Mouse (Mus musculus) megakaryocyte progenitor cell, adult 5-6 weeks (primary cell): ENCODE results near the gene Zfp866. TPM values are rescaled to one million over a fixed set of nuclear protein-coding genes. Genes with fewer than 3 reads are reported as not detected.

Experiments used
- ATAC-seq: replicated peaks from 2 replicates; pipeline ENCODE4 v1.8.0; 2016; ENCODE audit warnings: mild to moderate bottlenecking, moderate TSS enrichment, inconsistent platforms; ENCODE audit not compliant: poor library complexity
- total RNA-seq, 2 experiments: library from RNA; stranded (forward) in 1 of 2; stranded (reverse) in 1 of 2; fragments of 157-497, 149-512 nt in 1 of 2; fragments of 200-1000 nt in 1 of 2; gene quantifications; 2 replicates each; pipeline versions ENCODE4 v1.2.3 to v1.2.4; 2015 to 2017

Zfp866 gene
- total RNA-seq (2015): 17.6 and 18.7 TPM in 2 replicates
- total RNA-seq (2017): 17.8 and 28.2 TPM in 2 replicates

GRCm38 (mm10) chr8:69790773-69791367 lies at the start of gene Zfp866, which contains the start of gene Atp13a1:
TSS of gene Zfp866 (minus strand) at chr8:69791178.
TSS of gene Atp13a1 (plus strand) at chr8:69791163.
- ATAC-seq: peak; percentile 88

- ATAC-seq: no peak
Measured at GRCm38 (mm10) chr8:69837057-69837682, 46.2 kb upstream of the Zfp866 start.

- ATAC-seq: peak; percentile 92
Measured at GRCm38 (mm10) chr8:69832298-69832853, 41.4 kb upstream of the Zfp866 start, which contains the start of gene Pbx4. TSS of gene Pbx4 (plus strand) at chr8:69832491.

DNA sequence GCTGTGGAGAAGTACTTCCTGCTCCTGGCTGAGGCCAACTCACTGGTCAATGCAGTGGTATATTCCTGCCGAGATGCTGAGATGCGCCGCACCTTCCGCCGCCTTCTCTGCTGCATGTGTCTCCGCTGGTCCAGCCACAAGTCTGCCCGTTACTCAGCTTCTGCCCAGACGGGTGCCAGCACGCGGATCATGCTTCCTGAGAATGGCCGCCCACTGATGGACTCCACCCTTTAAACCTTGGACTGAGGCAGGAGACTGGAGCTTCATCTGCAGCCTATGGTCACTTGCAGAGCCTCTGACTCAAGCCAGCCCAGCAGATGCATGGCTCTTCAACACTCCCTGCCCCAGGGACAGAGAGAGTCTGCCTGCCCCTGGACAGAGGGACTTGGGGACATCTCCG lies 35.4 kb upstream of the Zfp866 start:
- ATAC-seq: no peak

DNA sequence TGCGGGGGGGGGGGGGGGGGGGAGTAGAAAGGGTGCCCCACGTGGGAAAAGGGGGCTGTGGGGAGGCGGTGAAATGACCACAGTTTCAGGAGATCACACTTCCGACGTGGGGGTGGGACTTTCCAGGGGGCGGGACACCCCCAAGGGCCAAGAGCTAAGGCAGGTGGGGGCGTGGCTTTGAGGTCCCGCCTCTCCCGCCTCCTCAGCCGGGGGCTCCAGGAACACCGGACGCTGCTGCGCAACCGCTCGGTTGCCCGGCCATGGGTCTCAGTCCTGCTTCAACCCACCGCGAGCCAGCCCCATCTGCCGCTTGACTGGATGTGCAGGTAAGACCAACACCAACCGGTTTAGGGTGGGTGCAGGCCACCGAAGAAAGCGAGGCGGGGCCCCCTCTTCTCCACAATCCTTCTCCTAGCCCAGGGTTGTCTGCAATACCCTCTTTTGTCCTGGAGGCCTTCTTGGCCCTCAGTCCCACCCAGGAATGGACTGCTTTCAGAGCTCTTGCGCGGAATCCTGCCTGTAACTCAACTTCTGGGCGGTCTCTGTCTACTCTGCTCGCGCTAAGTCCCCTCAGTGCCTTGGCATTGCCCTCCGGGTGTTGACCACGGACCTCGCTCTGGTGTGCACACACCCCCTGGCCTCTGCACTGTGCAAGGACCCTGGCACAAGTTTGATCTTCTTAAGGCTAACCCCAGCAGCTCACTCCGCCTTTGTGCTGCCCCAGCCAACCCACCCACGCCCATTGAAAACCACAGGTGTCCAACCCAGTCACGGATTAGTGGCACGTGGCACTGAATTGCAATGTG lies 31.6 kb upstream of the Zfp866 start, which contains the start of gene Lpar2:
TSS of gene Lpar2 (plus strand) at position 44 of the 806 bp plus-strand sequence.
- peak; percentile 71 for ATAC-seq

- peak; percentile 32 for ATAC-seq
Measured at GRCm38 (mm10) chr8:69821971-69822385, 31.0 kb upstream of the Zfp866 start.

DNA sequence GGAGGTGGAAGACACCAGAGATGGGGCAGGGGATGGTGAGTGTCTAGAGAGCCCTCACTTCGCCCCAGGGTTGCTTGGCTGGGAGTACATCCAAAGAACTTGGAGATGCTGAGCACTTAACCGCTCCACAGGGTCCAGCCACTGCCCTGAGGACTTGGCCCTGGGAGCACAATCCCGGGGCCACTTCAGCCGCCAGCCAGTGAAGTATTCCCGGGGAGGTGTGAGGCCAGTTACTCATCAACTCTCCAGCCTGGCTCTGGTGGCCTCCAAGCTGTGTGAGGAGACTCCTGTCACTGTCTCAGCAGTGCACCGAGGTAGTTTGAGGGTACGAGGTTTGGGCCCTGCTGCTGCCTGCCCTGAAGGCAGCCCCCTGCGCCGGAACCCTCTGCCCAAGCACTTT lies 29.5 kb upstream of the Zfp866 start:
- ATAC-seq: no peak

DNA sequence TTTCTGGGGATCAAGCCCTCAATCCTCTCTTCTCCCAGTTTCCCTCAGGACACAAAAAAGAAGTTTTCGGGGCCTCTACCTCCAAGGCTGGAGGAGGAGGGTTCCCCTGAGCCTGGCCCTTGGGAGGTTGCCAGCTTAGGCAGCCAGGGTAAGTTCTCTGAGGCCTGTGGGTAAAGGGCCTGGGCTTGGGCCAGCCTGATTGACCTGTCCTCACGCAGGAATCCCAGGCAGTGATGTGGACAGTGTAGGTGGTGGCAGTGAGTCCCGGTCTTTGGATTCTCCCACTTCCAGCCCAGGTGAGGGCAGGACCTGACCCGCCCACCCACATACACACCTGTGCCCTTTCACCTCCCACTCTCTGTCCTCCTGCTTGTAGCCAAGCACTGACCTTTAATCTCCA lies 24.4 kb upstream of the Zfp866 start:
- ATAC-seq: no peak

GRCm38 (mm10) chr8:69814881-69815280 lies 23.9 kb upstream of the Zfp866 start:
- ATAC-seq: no peak

- ATAC-seq: no peak
Measured at GRCm38 (mm10) chr8:69809820-69810219, 18.8 kb upstream of the Zfp866 start.

GRCm38 (mm10) chr8:69808864-69809403 lies 18.0 kb upstream of the Zfp866 start:
- peak; percentile 40 for ATAC-seq

- peak; percentile 91 for ATAC-seq
Measured at GRCm38 (mm10) chr8:69808094-69808863, 17.3 kb upstream of the Zfp866 start, which contains the start of gene Gmip. TSS of gene Gmip (plus strand) at chr8:69808679.

GRCm38 (mm10) chr8:69807236-69807635 lies 16.3 kb upstream of the Zfp866 start:
- ATAC-seq: no peak

GRCm38 (mm10) chr8:69805491-69805890 lies 14.5 kb upstream of the Zfp866 start:
- no peak for ATAC-seq

- no peak for ATAC-seq
Measured at GRCm38 (mm10) chr8:69805086-69805485, 14.1 kb upstream of the Zfp866 start.

DNA sequence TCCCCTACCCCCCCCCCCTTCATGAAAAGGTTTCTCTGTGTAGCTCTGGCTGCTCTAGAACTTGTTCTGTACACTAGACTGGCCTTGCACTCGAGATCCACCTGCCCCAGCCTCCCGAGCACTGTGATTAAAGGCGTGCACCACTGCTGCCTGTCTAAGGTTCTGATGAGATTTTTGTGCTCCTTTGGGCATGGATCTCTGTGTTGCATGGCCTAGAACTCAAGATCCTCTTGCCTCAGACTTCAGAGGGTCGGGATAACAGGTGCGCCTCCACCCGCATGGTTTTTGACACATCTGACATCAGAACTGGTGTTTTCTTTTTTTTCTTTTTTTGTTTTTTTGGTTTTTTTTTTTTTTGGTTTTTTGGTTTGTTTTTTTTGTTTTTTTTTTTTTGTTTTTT lies 13.6 kb upstream of the Zfp866 start:
- no peak for ATAC-seq

DNA sequence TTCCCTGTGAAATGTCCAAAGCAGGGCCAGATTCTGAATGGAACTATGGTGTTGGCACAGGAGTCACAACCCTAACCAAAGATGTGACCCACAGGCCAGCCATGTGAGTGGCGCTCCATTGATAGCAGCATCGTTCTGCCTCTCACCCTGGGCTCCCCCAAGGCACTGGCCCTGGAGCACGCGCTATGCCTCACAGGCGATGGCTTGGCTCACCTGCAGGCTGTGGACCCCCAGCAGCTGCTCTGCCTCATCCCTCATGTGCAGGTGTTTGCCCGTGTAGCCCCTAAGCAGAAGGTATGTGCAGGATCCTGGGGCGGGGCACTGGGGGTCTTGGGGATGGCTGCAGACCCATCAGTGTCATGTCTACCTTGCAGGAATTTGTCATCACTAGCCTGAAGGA lies 12.4 kb upstream of the Zfp866 start:
- no peak for ATAC-seq

DNA sequence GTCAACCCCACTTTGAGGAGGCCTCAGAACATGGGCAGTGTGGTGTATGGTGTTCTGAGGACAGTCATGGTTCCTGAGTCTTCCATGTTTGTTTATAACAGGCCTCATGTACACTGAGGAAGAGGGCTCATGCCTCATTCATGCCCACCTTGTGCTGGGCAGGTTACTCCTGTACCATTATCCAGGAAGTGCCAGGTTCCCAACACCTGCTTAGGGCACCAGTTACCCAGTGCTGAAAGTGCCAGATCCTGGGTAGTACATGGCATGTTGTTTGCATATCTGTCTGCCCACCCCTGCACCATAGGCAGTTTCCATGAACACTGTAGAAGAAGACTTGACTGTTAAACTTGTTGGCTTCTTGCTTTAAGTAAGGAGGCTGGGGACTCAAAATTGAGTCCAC lies 11.2 kb upstream of the Zfp866 start:
- no peak for ATAC-seq

DNA sequence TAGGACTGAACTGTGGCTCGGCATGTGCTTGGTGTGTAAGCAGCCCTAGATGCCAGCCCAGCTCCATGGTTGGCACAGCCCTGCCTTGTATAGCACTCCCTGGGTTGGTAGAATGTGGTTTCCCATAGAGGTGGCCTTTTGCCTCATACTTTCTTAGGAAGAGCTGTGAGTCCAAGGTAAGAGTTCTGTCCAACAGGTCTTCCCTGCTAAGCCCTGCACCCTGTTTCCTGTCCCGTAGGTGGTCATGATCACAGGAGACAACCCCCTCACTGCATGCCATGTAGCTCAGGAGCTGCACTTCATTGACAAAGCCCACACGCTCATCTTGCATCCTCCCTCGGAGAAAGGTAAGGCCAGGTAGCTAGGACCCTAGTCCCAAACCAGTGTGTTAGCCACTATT lies 10.8 kb upstream of the Zfp866 start:
- no peak for ATAC-seq

- ATAC-seq: peak; percentile 19; the same call in 1 of the 2 replicates
Measured at GRCm38 (mm10) chr8:69799946-69800345, 9.0 kb upstream of the Zfp866 start.
